Mouse (Mus musculus): ENCODE measurements around the gene Kmt5a. TPM values are rescaled to one million over a fixed set of nuclear protein-coding genes. Genes with fewer than 3 reads are reported as not detected.

Gene Kmt5a
- 21.7 and 24.2 TPM in 2 replicates for polyA plus RNA-seq (2014; fragmentation: Nextera tagmentation; extraction: Ambion mirVana)

- H3K36me3 ChIP-seq (ENCODE audit: control insufficient read depth, insufficient read depth, low read length), result no peaks in the 10 kb centered on the region
- peak within 1 kb of the TSS; percentile 98 for H3K4me2 ChIP-seq (ENCODE audit: low read length)
- H3K9me3 ChIP-seq (replicated peaks; ENCODE audit: control insufficient read depth, low read length), result no peaks in the 10 kb centered on the region
- DNase-seq (ENCODE audit: low spot score) (peak; percentile 96), ATAC-seq (peak; percentile 98)
- 1% methylated on average over 34 of the region's 34 CpGs for WGBS
- H3K9ac ChIP-seq (ENCODE audit: low read length), result peak within 1 kb of the TSS; percentile 66
- H3K27ac ChIP-seq (ENCODE audit: low read depth, low read length), result peak within 1 kb of the TSS; percentile 82
- H3K4me1 ChIP-seq (ENCODE audit: control insufficient read depth, insufficient read depth, low read length), result peaks cover 8% of the 10 kb centered on the region
- H3K4me3 ChIP-seq (ENCODE audit: low read depth, low read length), result peak within 1 kb of the TSS; percentile 77
- no peaks in the 10 kb centered on the region for H3K27me3 ChIP-seq (replicated peaks; ENCODE audit: control insufficient read depth, insufficient read depth, low read length)
Observed at GRCm38 (mm10) chr5:124439447-124440093, at the start of gene Kmt5a. Gene Kmt5a (plus strand): TSS chr5:124439930.

- Histone ChIP-seq H3K4me2 (ENCODE audit: low read length) (no peak overlapping the region), H3K36me3 (ENCODE audit: control insufficient read depth, insufficient read depth, low read length) (peaks cover 87% of the 10 kb centered on the region), H3K4me1 (ENCODE audit: control insufficient read depth, insufficient read depth, low read length) (no peaks in the 10 kb centered on the region), H3K27me3 (replicated peaks; ENCODE audit: control insufficient read depth, insufficient read depth, low read length) (no peaks in the 10 kb centered on the region), H3K9ac (ENCODE audit: low read length) (no peak overlapping the region), H3K27ac (ENCODE audit: low read depth, low read length) (no peak overlapping the region), H3K4me3 (ENCODE audit: low read depth, low read length) (no peak overlapping the region), H3K9me3 (replicated peaks; ENCODE audit: control insufficient read depth, low read length) (no peaks in the 10 kb centered on the region)
- DNase-seq (ENCODE audit: low spot score), result no peak
- 98% methylated on average over 4 of the region's 4 CpGs for WGBS
- ATAC-seq, result no peak
Observed at GRCm38 (mm10) chr5:124392412-124392811, 47.3 kb upstream of the Kmt5a start.

- H3K4me2 ChIP-seq (ENCODE audit: low read length), result no peak overlapping the region
- DNase-seq (ENCODE audit: low spot score), result no peak
- no peak overlapping the region for H3K4me3 ChIP-seq (ENCODE audit: low read depth, low read length)
- no peak overlapping the region for H3K9ac ChIP-seq (ENCODE audit: low read length)
- H3K36me3 ChIP-seq (ENCODE audit: control insufficient read depth, insufficient read depth, low read length), result peaks cover 89% of the 10 kb centered on the region
- 96% methylated on average over 7 of the region's 7 CpGs for WGBS
- H3K27ac ChIP-seq (ENCODE audit: low read depth, low read length), result no peak overlapping the region
- no peaks in the 10 kb centered on the region for H3K4me1 ChIP-seq (ENCODE audit: control insufficient read depth, insufficient read depth, low read length)
- no peaks in the 10 kb centered on the region for H3K9me3 ChIP-seq (replicated peaks; ENCODE audit: control insufficient read depth, low read length)
- no peaks in the 10 kb centered on the region for H3K27me3 ChIP-seq (replicated peaks; ENCODE audit: control insufficient read depth, insufficient read depth, low read length)
- ATAC-seq, result no peak
Observed at GRCm38 (mm10) chr5:124393726-124394125, 46.0 kb upstream of the Kmt5a start.

- ATAC-seq, result no peak
- H3K36me3 ChIP-seq (ENCODE audit: control insufficient read depth, insufficient read depth, low read length), result peaks cover 63% of the 10 kb centered on the region
Observed at GRCm38 (mm10) chr5:124410808-124411207, 28.9 kb upstream of the Kmt5a start.

GRCm38 (mm10) chr5:124412163-124412562, 27.6 kb upstream of the Kmt5a start:
- Histone ChIP-seq H3K9me3 (replicated peaks; ENCODE audit: control insufficient read depth, low read length) (no peaks in the 10 kb centered on the region), H3K4me1 (ENCODE audit: control insufficient read depth, insufficient read depth, low read length) (no peaks in the 10 kb centered on the region), H3K4me3 (ENCODE audit: low read depth, low read length) (no peak overlapping the region), H3K27me3 (replicated peaks; ENCODE audit: control insufficient read depth, insufficient read depth, low read length) (no peaks in the 10 kb centered on the region), H3K27ac (ENCODE audit: low read depth, low read length) (no peak overlapping the region), H3K9ac (ENCODE audit: low read length) (no peak overlapping the region), H3K36me3 (ENCODE audit: control insufficient read depth, insufficient read depth, low read length) (peaks cover 50% of the 10 kb centered on the region), H3K4me2 (ENCODE audit: low read length) (no peak overlapping the region)
- no peak for DNase-seq (ENCODE audit: low spot score)
- 94% methylated on average over 5 of the region's 5 CpGs for WGBS
- no peak for ATAC-seq

More at GRCm38 (mm10) chr5:124410808-124411207, 28.9 kb upstream of the Kmt5a start:
- H3K27me3 ChIP-seq (replicated peaks; ENCODE audit: control insufficient read depth, insufficient read depth, low read length), result no peaks in the 10 kb centered on the region
- no peak overlapping the region for H3K4me2 ChIP-seq (ENCODE audit: low read length)
- H3K9me3 ChIP-seq (replicated peaks; ENCODE audit: control insufficient read depth, low read length), result no peaks in the 10 kb centered on the region
- H3K27ac ChIP-seq (ENCODE audit: low read depth, low read length), result no peak overlapping the region
- H3K4me3 ChIP-seq (ENCODE audit: low read depth, low read length), result no peak overlapping the region
- WGBS, result 82% methylated on average over 3 of the region's 3 CpGs
- H3K4me1 ChIP-seq (ENCODE audit: control insufficient read depth, insufficient read depth, low read length), result no peaks in the 10 kb centered on the region
- no peak overlapping the region for H3K9ac ChIP-seq (ENCODE audit: low read length)
- no peak for DNase-seq (ENCODE audit: low spot score)

GRCm38 (mm10) chr5:124418903-124419302, 20.8 kb upstream of the Kmt5a start:
- H3K4me3 ChIP-seq (ENCODE audit: low read depth, low read length), result no peak overlapping the region
- H3K27me3 ChIP-seq (replicated peaks; ENCODE audit: control insufficient read depth, insufficient read depth, low read length), result no peaks in the 10 kb centered on the region
- DNase-seq (ENCODE audit: low spot score) (no peak), ATAC-seq (no peak)
- no peak overlapping the region for H3K9ac ChIP-seq (ENCODE audit: low read length)
- H3K36me3 ChIP-seq (ENCODE audit: control insufficient read depth, insufficient read depth, low read length), result no peaks in the 10 kb centered on the region
- whole genome bisulfite sequencing, result 90% methylated on average over 2 of the region's 2 CpGs
- no peak overlapping the region for H3K4me2 ChIP-seq (ENCODE audit: low read length)
- H3K27ac ChIP-seq (ENCODE audit: low read depth, low read length), result no peak overlapping the region
- H3K4me1 ChIP-seq (ENCODE audit: control insufficient read depth, insufficient read depth, low read length), result peaks cover under 1% of the 10 kb centered on the region; the same call in 1 of the 2 replicates
- H3K9me3 ChIP-seq (replicated peaks; ENCODE audit: control insufficient read depth, low read length), result no peaks in the 10 kb centered on the region

- Histone ChIP-seq H3K36me3 (ENCODE audit: control insufficient read depth, insufficient read depth, low read length) (no peaks in the 10 kb centered on the region), H3K9ac (ENCODE audit: low read length) (no peak overlapping the region), H3K4me1 (ENCODE audit: control insufficient read depth, insufficient read depth, low read length) (peaks cover 8% of the 10 kb centered on the region), H3K4me2 (ENCODE audit: low read length) (no peak overlapping the region), H3K4me3 (ENCODE audit: low read depth, low read length) (no peak overlapping the region), H3K9me3 (replicated peaks; ENCODE audit: control insufficient read depth, low read length) (no peaks in the 10 kb centered on the region), H3K27me3 (replicated peaks; ENCODE audit: control insufficient read depth, insufficient read depth, low read length) (no peaks in the 10 kb centered on the region), H3K27ac (ENCODE audit: low read depth, low read length) (no peak overlapping the region)
- 92% methylated on average over 2 of the region's 2 CpGs for WGBS
- DNase-seq (ENCODE audit: low spot score), result no peak
- ATAC-seq, result no peak
Observed at GRCm38 (mm10) chr5:124421786-124422185, 17.9 kb upstream of the Kmt5a start.

- WGBS, result 4% methylated on average over 14 of the region's 14 CpGs
- H3K4me3 ChIP-seq (ENCODE audit: low read depth, low read length), result peak overlapping the region; percentile 99
- H3K9me3 ChIP-seq (replicated peaks; ENCODE audit: control insufficient read depth, low read length), result no peaks in the 10 kb centered on the region
- DNase-seq (ENCODE audit: low spot score) (peak; percentile 14), ATAC-seq (no peak)
- no peaks in the 10 kb centered on the region for H3K27me3 ChIP-seq (replicated peaks; ENCODE audit: control insufficient read depth, insufficient read depth, low read length)
- no peaks in the 10 kb centered on the region for H3K36me3 ChIP-seq (ENCODE audit: control insufficient read depth, insufficient read depth, low read length)
- H3K9ac ChIP-seq (ENCODE audit: low read length), result peak overlapping the region; percentile 94
- peak overlapping the region; percentile 91 for H3K4me2 ChIP-seq (ENCODE audit: low read length)
- H3K4me1 ChIP-seq (ENCODE audit: control insufficient read depth, insufficient read depth, low read length), result peaks cover 8% of the 10 kb centered on the region
- peak overlapping the region; percentile 75 for H3K27ac ChIP-seq (ENCODE audit: low read depth, low read length)
Observed at GRCm38 (mm10) chr5:124424200-124424722, 15.5 kb upstream of the Kmt5a start.

- Histone ChIP-seq H3K27ac (ENCODE audit: low read depth, low read length) (peak overlapping the region; percentile 75), H3K27me3 (replicated peaks; ENCODE audit: control insufficient read depth, insufficient read depth, low read length) (no peaks in the 10 kb centered on the region), H3K36me3 (ENCODE audit: control insufficient read depth, insufficient read depth, low read length) (no peaks in the 10 kb centered on the region), H3K9me3 (replicated peaks; ENCODE audit: control insufficient read depth, low read length) (no peaks in the 10 kb centered on the region), H3K4me1 (ENCODE audit: control insufficient read depth, insufficient read depth, low read length) (peaks cover 8% of the 10 kb centered on the region), H3K9ac (ENCODE audit: low read length) (peak overlapping the region; percentile 94), H3K4me2 (ENCODE audit: low read length) (peak overlapping the region; percentile 91), H3K4me3 (ENCODE audit: low read depth, low read length) (peak overlapping the region; percentile 99)
- ATAC-seq (peak; percentile 72), DNase-seq (ENCODE audit: low spot score) (peak; percentile 5)
- WGBS, result under 1% methylated on average over 63 of the region's 63 CpGs
Observed at GRCm38 (mm10) chr5:124424723-124425411, 14.9 kb upstream of the Kmt5a start.

All from forebrain, embryonic 14.5 days (tissue).